Mouse (Mus musculus): ENCODE results near the gene Wfdc5. TPM values are rescaled to one million over a fixed set of nuclear protein-coding genes. Genes with fewer than 3 reads are reported as not detected.

Gene Wfdc5
- polyA plus RNA-seq, 1 experiment from 2014 or later = not detected

GRCm38 (mm10) chr2:164192279-164192678 is 9.7 kb upstream of the Wfdc5 start:
- H3K4me2 ChIP-seq (ENCODE audit: low read depth, low read length) = no peak overlapping the region
- H3K36me3 ChIP-seq (replicated peaks; ENCODE audit: insufficient read depth, low read length) = no peaks in the 10 kb centered on the region
- no peak overlapping the region for H3K4me3 ChIP-seq (ENCODE audit: low read depth, low read length)
- no peaks in the 10 kb centered on the region for H3K9me3 ChIP-seq (ENCODE audit: low read length)
- no peaks in the 10 kb centered on the region for H3K27me3 ChIP-seq (ENCODE audit: insufficient read depth, low read length)
- H3K9ac ChIP-seq (replicated peaks) = no peak overlapping the region
- DNase-seq = no peak
- TF ChIP-seq CTCF (IDR thresholded peaks at IDR 0.05; ENCODE audit: low read depth) = no peak
- no peak for TF ChIP-seq EP300 (IDR thresholded peaks at IDR 0.05; ENCODE audit: low read depth)
- H3K27ac ChIP-seq (ENCODE audit: low read depth) = no peak overlapping the region
- ATAC-seq = no peak
- H3K4me1 ChIP-seq (ENCODE audit: insufficient read depth) = no peaks in the 10 kb centered on the region

- TF ChIP-seq EP300 (IDR thresholded peaks at IDR 0.05; ENCODE audit: low read depth) (no peak), CTCF (IDR thresholded peaks at IDR 0.05; ENCODE audit: low read depth) (no peak)
- H3K9me3 ChIP-seq (ENCODE audit: low read length) = no peaks in the 10 kb centered on the region
- no peak within 1 kb of the TSS for H3K4me3 ChIP-seq (ENCODE audit: low read depth, low read length)
- no peaks in the 10 kb centered on the region for H3K27me3 ChIP-seq (ENCODE audit: insufficient read depth, low read length)
- H3K4me1 ChIP-seq (ENCODE audit: insufficient read depth) = no peaks in the 10 kb centered on the region
- DNase-seq (peak; percentile 24), ATAC-seq (peak; percentile 56)
- WGBS (ENCODE audit: insufficient replicate concordance) = 69% methylated on average over 6 of the region's 6 CpGs
- H3K4me2 ChIP-seq (ENCODE audit: low read depth, low read length) = no peak within 1 kb of the TSS
- no peak within 1 kb of the TSS for H3K9ac ChIP-seq (replicated peaks)
- no peaks in the 10 kb centered on the region for H3K36me3 ChIP-seq (replicated peaks; ENCODE audit: insufficient read depth, low read length)
- no peak within 1 kb of the TSS for H3K27ac ChIP-seq (ENCODE audit: low read depth)
Measured at GRCm38 (mm10) chr2:164190576-164190975, 8.0 kb upstream of the Wfdc5 start, which contains the start of gene Wfdc12. Gene Wfdc12 (minus strand): TSS chr2:164190608.

- WGBS (ENCODE audit: insufficient replicate concordance) = 25% methylated on average over 5 of the region's 5 CpGs
- ATAC-seq (no peak), DNase-seq (no peak)
- no peaks in the 10 kb centered on the region for H3K4me1 ChIP-seq (ENCODE audit: insufficient read depth)
- H3K9me3 ChIP-seq (ENCODE audit: low read length) = no peaks in the 10 kb centered on the region
- no peak overlapping the region for H3K4me2 ChIP-seq (ENCODE audit: low read depth, low read length)
- H3K4me3 ChIP-seq (ENCODE audit: low read depth, low read length) = no peak overlapping the region
- H3K27me3 ChIP-seq (ENCODE audit: insufficient read depth, low read length) = no peaks in the 10 kb centered on the region
- H3K9ac ChIP-seq (replicated peaks) = no peak overlapping the region
- no peaks in the 10 kb centered on the region for H3K36me3 ChIP-seq (replicated peaks; ENCODE audit: insufficient read depth, low read length)
- H3K27ac ChIP-seq (ENCODE audit: low read depth) = no peak overlapping the region
- TF ChIP-seq CTCF (IDR thresholded peaks at IDR 0.05; ENCODE audit: low read depth) (peak; percentile 70), EP300 (IDR thresholded peaks at IDR 0.05; ENCODE audit: low read depth) (no peak)
Measured at GRCm38 (mm10) chr2:164188722-164189121, 6.2 kb upstream of the Wfdc5 start.

GRCm38 (mm10) chr2:164184145-164184719 is 1.7 kb upstream of the Wfdc5 start:
- H3K4me1 ChIP-seq (ENCODE audit: insufficient read depth) = no peaks in the 10 kb centered on the region
- 37% methylated on average over 9 of the region's 9 CpGs for WGBS (ENCODE audit: insufficient replicate concordance)
- no peak overlapping the region for H3K27ac ChIP-seq (ENCODE audit: low read depth)
- H3K9ac ChIP-seq (replicated peaks) = no peak overlapping the region
- no peaks in the 10 kb centered on the region for H3K27me3 ChIP-seq (ENCODE audit: insufficient read depth, low read length)
- no peaks in the 10 kb centered on the region for H3K9me3 ChIP-seq (ENCODE audit: low read length)
- no peak overlapping the region for H3K4me3 ChIP-seq (ENCODE audit: low read depth, low read length)
- H3K36me3 ChIP-seq (replicated peaks; ENCODE audit: insufficient read depth, low read length) = no peaks in the 10 kb centered on the region
- no peak for ATAC-seq
- TF ChIP-seq CTCF (IDR thresholded peaks at IDR 0.05; ENCODE audit: low read depth) (no peak), EP300 (IDR thresholded peaks at IDR 0.05; ENCODE audit: low read depth) (no peak)
- no peak for DNase-seq
- no peak overlapping the region for H3K4me2 ChIP-seq (ENCODE audit: low read depth, low read length)

GRCm38 (mm10) chr2:164183340-164183739 is 798 bp upstream of the Wfdc5 start:
- no peak for DNase-seq
- TF ChIP-seq CTCF (IDR thresholded peaks at IDR 0.05; ENCODE audit: low read depth) (no peak), EP300 (IDR thresholded peaks at IDR 0.05; ENCODE audit: low read depth) (no peak)
- 66% methylated on average over 9 of the region's 9 CpGs for WGBS (ENCODE audit: insufficient replicate concordance)
- H3K4me1 ChIP-seq (ENCODE audit: insufficient read depth) = no peaks in the 10 kb centered on the region
- H3K27me3 ChIP-seq (ENCODE audit: insufficient read depth, low read length) = no peaks in the 10 kb centered on the region
- no peak overlapping the region for H3K9ac ChIP-seq (replicated peaks)
- H3K27ac ChIP-seq (ENCODE audit: low read depth) = no peak overlapping the region
- no peak overlapping the region for H3K4me2 ChIP-seq (ENCODE audit: low read depth, low read length)
- H3K4me3 ChIP-seq (ENCODE audit: low read depth, low read length) = no peak overlapping the region
- H3K9me3 ChIP-seq (ENCODE audit: low read length) = no peaks in the 10 kb centered on the region
- ATAC-seq = no peak
- no peaks in the 10 kb centered on the region for H3K36me3 ChIP-seq (replicated peaks; ENCODE audit: insufficient read depth, low read length)

GRCm38 (mm10) chr2:164180770-164181169 is 1.8 kb downstream of the Wfdc5 start:
- ATAC-seq (no peak), DNase-seq (no peak)
- Histone ChIP-seq H3K4me2 (ENCODE audit: low read depth, low read length) (no peak overlapping the region), H3K4me3 (ENCODE audit: low read depth, low read length) (no peak overlapping the region), H3K9me3 (ENCODE audit: low read length) (no peaks in the 10 kb centered on the region), H3K4me1 (ENCODE audit: insufficient read depth) (no peaks in the 10 kb centered on the region), H3K9ac (replicated peaks) (no peak overlapping the region), H3K27ac (ENCODE audit: low read depth) (no peak overlapping the region), H3K36me3 (replicated peaks; ENCODE audit: insufficient read depth, low read length) (no peaks in the 10 kb centered on the region), H3K27me3 (ENCODE audit: insufficient read depth, low read length) (no peaks in the 10 kb centered on the region)
- WGBS (ENCODE audit: insufficient replicate concordance) = 75% methylated on average over 4 of the region's 4 CpGs
- TF ChIP-seq CTCF (IDR thresholded peaks at IDR 0.05; ENCODE audit: low read depth) (no peak), EP300 (IDR thresholded peaks at IDR 0.05; ENCODE audit: low read depth) (no peak)

GRCm38 (mm10) chr2:164180124-164180523 is 2.4 kb downstream of the Wfdc5 start:
- whole genome bisulfite sequencing (ENCODE audit: insufficient replicate concordance) = 36% methylated on average over 3 of the region's 3 CpGs
- Histone ChIP-seq H3K27ac (ENCODE audit: low read depth) (no peak overlapping the region), H3K4me3 (ENCODE audit: low read depth, low read length) (no peak overlapping the region), H3K9ac (replicated peaks) (no peak overlapping the region), H3K27me3 (ENCODE audit: insufficient read depth, low read length) (no peaks in the 10 kb centered on the region), H3K4me1 (ENCODE audit: insufficient read depth) (no peaks in the 10 kb centered on the region), H3K4me2 (ENCODE audit: low read depth, low read length) (no peak overlapping the region), H3K9me3 (ENCODE audit: low read length) (no peaks in the 10 kb centered on the region), H3K36me3 (replicated peaks; ENCODE audit: insufficient read depth, low read length) (no peaks in the 10 kb centered on the region)
- no peak for ATAC-seq
- DNase-seq = peak; percentile 38
- TF ChIP-seq CTCF (IDR thresholded peaks at IDR 0.05; ENCODE audit: low read depth) (peak; percentile 61), EP300 (IDR thresholded peaks at IDR 0.05; ENCODE audit: low read depth) (no peak)

All from liver, postnatal 0 days (tissue).